Mouse (Mus musculus) adrenal gland, postnatal 25 days (tissue): ENCODE data around the gene Calcoco2. TPM values are rescaled to one million over a fixed set of nuclear protein-coding genes. Genes with fewer than 3 reads are reported as not detected.

Experiments used
- DNase-seq: peaks from one replicate; pipeline ENCODE4 v3.0.0; 2021; ENCODE audit warnings: mixed read lengths
- total RNA-seq: library from RNA; stranded (reverse); gene quantifications from 2 replicates; pipeline ENCODE4 v1.2.3, GENCODE M21; 2021

Calcoco2 gene
- total RNA-seq, 1 experiment from 2014 or later: not detected

- no peak for DNase-seq
Measured at GRCm38 (mm10) chr11:96080736-96081135, 31.0 kb downstream of the Calcoco2 start.

GRCm38 (mm10) chr11:96076221-96077105, 35.3 kb downstream of the Calcoco2 start:
- no peak for DNase-seq

- peak; percentile 91 for DNase-seq
Measured at GRCm38 (mm10) chr11:96075509-96076220, 36.1 kb downstream of the Calcoco2 start, which contains the start of gene Atp5g1. Atp5g1 (minus strand) TSS chr11:96075670.

GRCm38 (mm10) chr11:96075177-96075508, 36.6 kb downstream of the Calcoco2 start:
- DNase-seq: peak; percentile 36

- no peak for DNase-seq
Measured at GRCm38 (mm10) chr11:96074351-96075176, 37.2 kb downstream of the Calcoco2 start.

- no peak for DNase-seq
Measured at GRCm38 (mm10) chr11:96073295-96073993, 38.3 kb downstream of the Calcoco2 start.

- no peak for DNase-seq
Measured at GRCm38 (mm10) chr11:96071013-96071412, 40.8 kb downstream of the Calcoco2 start.

GRCm38 (mm10) chr11:96070353-96070752, 41.4 kb downstream of the Calcoco2 start:
- DNase-seq: no peak

GRCm38 (mm10) chr11:96068231-96068630, 43.5 kb downstream of the Calcoco2 start:
- no peak for DNase-seq

GRCm38 (mm10) chr11:96065215-96065911, 46.4 kb downstream of the Calcoco2 start, which contains the start of gene Ube2z:
Ube2z (minus strand) TSS chr11:96065388.
- DNase-seq: peak; percentile 99

GRCm38 (mm10) chr11:96064521-96065214, 47.1 kb downstream of the Calcoco2 start:
- no peak for DNase-seq

- no peak for DNase-seq
Measured at GRCm38 (mm10) chr11:96058309-96058708, 53.5 kb downstream of the Calcoco2 start.

- DNase-seq: no peak
Measured at GRCm38 (mm10) chr11:96050854-96051253, 60.9 kb downstream of the Calcoco2 start.

GRCm38 (mm10) chr11:96049939-96050338, 61.8 kb downstream of the Calcoco2 start:
- DNase-seq: no peak

Other genes starting within 250 kb of the Calcoco2 start
- gene B4galnt2, start 197.1 kb downstream of the Calcoco2 start, total RNA-seq: not detected in 2 replicates
- gene Igf2bp1, start 106.0 kb downstream of the Calcoco2 start, total RNA-seq: 3.9 and 5.1 TPM in 2 replicates
- gene Gip, start 87.4 kb downstream of the Calcoco2 start, total RNA-seq: not detected in 2 replicates
- 85.0 and 87.0 TPM in 2 replicates for gene Snf8, start 77.1 kb downstream of the Calcoco2 start, total RNA-seq
- 46.2 and 48.4 TPM in 2 replicates for gene Ube2z, start 46.6 kb downstream of the Calcoco2 start, total RNA-seq
- 260 and 278 TPM in 2 replicates for gene Atp5g1, start 36.3 kb downstream of the Calcoco2 start, total RNA-seq
- gene Ttll6, start 21.8 kb upstream of the Calcoco2 start, total RNA-seq: not detected in 2 replicates
- not detected in 2 replicates for gene Hoxb13, start 82.4 kb upstream of the Calcoco2 start, total RNA-seq
- 202 and 263 TPM in 2 replicates for gene Hoxb9, start 159.5 kb upstream of the Calcoco2 start, total RNA-seq
- 84.9 and 94.6 TPM in 2 replicates for gene Hoxb8, start 169.9 kb upstream of the Calcoco2 start, total RNA-seq
- 54.7 and 58.6 TPM in 2 replicates for gene Hoxb7, start 174.7 kb upstream of the Calcoco2 start, total RNA-seq
- 74.4 and 78.8 TPM in 2 replicates for gene Hoxb6, start 180.5 kb upstream of the Calcoco2 start, total RNA-seq
- 36.5 and 36.8 TPM in 2 replicates for gene Hoxb5, start 191.4 kb upstream of the Calcoco2 start, total RNA-seq
- gene Hoxb4, start 206.3 kb upstream of the Calcoco2 start, total RNA-seq: 27.6 and 31.5 TPM in 2 replicates
- 33.0 and 40.1 TPM in 2 replicates for gene Hoxb3, start 211.4 kb upstream of the Calcoco2 start, total RNA-seq
- gene Hoxb2, start 238.6 kb upstream of the Calcoco2 start, total RNA-seq: 24.0 and 25.6 TPM in 2 replicates